Mouse (Mus musculus) left cerebral cortex, postnatal 14 days (tissue): ENCODE results near the gene Agap2. TPM values are rescaled to one million over a fixed set of nuclear protein-coding genes. Genes with fewer than 3 reads are reported as not detected.
A peak's percentile ranks its signal among the peaks of the same experiment; 100 is the strongest.
"Not testable (repeated sequence)": the region's sequence is repeated elsewhere in the genome, so short reads cannot be mapped to it uniquely, and the experiment has no call there.

Experiments
- DNase-seq, 2 experiments: peaks; one replicate each; pipeline ENCODE4 v3.0.0; 2021 to 2022; ENCODE audit warnings: low spot score in 2 of 2, mixed read lengths in 1 of 2
- intact Hi-C: fragments of 180-260 bp; cut with DNase I; formaldehyde crosslinking; loops from one replicate; pipeline ENCODE4 v1.15.1; 2025
- total RNA-seq, 2 experiments: library from RNA; stranded (reverse); gene quantifications; 2 replicates each; pipeline ENCODE4 v1.2.3; 2021

Agap2 gene
- total RNA-seq, 2 experiments from 2014 or later: 704 to 706 TPM

DNA sequence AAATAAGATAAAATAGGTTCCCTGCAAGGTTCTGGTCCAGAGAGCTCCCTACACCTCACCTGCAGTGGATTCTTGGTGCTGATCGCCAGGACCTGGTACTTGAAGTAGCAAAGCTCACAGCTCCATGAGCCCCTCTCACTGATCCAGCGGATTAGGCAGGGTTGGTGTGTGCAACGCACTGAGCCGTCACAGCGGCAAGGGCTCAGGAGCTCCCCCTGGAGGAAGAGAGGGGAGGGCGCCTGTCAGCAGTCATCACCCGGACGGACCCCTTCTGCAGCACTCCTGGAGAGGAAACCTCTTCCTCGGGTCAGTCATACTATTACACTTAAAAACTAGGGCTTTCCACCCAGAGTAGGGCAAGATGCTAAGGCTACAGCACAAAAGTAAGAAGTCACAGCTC is 16.9 kb upstream of the Agap2 start:
- intact Hi-C loops: no loop called here
- peak in 1 of 2 experiments; percentile 79 for DNase-seq

DNA sequence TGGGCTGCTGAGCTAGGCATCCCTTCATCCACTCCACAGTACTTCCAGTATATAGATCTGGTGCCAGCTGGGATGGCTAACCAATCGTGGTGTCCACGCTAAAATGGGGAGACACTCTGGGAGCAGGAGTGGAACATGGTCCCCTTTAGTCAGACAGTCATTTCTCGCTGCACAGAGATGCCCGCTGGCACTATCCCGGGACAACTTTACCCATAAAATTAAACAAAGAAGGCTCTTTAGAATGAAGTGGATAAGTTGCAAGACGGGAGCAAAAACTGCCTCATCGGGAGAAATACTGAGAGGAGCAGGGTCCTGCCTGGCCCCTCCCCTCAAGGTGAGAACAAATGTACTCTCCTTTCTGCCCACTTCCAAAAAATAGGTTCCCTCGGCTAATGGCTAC is 16.4 kb upstream of the Agap2 start:
- DNase-seq: no peak
- intact Hi-C loops: no loop called here

DNA sequence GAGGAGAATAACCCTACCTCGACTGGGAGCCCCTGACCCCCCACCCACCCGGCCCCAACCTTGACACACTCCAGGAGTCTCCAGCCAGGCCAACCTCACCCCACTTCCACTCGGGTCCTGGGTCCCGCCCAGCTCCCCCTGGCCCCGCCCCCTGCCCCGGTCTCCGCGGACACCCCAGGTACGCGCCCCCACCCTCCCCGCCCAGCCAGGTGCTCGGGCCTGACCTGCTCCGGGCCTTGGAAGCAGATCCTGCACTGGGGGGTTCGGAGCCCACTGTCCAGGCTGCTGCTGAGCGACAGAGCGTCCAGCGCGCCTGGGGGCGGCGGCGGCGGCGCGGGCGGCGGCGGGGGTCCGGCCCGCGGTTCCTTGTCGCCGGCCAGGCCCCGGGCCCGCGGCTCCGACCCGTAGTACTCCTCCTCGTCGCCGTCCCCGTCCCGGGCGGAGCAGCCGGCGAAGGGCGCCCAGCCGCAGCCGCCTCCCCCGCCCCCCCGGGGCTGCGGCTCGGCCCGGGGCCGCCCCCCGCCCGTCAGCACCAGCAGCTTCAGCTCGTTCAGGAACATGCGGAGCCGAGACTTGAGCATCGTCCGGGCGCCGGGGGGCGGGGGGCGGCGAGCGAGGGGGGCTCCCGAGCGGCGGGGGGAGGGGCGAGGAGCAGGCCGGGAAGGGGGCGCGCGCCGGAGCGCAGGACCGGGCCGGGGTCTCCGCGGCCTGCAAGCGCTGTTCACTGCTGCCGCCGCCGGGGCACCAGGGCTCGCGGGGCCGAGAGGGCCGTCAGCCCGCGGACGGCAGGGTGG is 15.7 kb upstream of the Agap2 start:
- no peak for DNase-seq
- intact Hi-C loops: no loop called here

DNA sequence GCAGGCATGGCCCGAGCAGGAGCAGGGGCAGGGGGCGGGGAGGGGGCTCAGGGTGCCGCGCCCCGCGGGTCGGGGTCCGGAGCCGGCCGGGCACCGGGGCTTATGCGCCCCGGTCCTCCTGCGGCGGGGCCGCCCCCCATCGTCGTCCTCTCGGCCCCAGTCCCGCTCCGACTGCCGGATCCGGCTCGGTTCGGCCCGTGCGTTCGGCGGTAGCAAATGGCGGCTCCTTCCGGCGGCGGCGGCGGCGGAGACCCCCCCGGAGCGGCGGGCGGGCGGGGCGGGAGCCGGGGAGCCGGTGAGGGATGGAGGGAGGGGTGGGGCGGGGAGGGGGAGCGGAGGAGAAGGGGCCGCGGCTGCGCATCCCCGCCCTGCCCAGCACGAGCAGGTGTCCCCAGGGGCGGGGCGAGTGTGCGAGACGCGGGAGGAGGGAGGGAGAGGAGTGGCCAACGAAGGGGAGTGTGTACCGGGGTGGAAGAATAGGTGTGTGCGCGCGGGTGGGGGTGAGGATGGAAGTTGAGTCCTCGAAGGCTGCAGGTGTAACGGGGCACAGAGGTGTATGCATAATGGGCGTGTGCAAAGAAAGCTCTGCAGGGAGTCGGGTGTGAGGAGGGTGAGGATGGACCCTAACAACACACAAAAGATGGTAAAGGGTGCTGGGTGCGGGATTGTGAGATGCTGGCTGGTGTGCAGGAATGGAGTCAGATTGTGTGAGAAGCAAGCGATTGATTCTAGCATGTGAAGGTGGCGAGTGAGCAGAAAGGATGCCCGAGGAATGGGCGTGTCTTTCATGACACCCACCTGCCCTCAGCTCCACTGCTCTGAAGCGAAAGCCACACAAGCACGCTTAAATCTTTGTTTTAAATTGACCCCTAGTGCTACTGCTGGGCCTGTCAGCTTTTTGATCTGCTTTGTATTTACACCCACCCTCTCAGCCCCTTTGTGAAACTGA is 14.8 kb upstream of the Agap2 start, which contains the start of gene March9:
Gene March9 (minus strand): TSS at position 217 of the 949 bp plus-strand sequence.
- peak; percentile 70 to 77 for DNase-seq
- intact Hi-C loops: no loop called here

DNA sequence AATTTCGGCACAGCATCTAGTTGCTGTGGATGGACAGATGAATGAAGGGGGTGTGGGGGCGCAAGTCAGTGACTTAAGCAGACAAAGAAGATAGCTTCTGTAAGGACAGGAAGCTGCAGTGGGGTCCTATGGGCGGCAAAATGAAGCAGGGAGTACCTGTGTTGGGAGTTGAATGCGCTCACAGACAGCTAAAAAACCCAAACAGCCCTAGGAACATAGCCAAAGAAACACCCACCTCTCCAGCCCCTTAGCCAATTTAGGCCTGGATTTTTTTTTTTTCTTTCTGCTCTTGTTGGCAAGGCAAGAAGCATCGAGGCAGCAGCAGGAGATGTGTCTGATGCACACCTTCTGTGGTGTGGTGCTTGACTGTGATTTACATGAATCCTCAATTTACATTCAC is 14.0 kb upstream of the Agap2 start:
- peak in 1 of 2 experiments; percentile 61 for DNase-seq
- intact Hi-C loops: no loop called here

DNA sequence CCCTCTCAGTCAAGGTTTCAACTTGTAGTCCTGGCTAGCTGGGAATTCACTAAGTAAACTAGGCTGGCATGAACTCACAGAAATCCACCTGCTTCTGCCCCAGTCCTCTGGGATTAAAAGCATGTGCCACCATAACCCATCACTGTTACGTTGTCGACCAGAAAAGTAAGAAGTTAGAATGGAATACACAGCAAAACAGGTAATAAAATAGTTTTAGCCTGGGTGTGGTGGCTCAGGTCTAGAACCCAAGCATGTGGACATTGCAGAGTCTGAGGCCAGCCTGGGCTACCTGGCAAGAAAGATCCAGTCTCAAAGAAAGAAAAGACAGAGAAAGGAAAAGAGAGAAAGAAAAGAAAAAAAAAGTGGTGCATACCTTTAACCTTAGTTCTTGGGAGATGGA is 13.6 kb upstream of the Agap2 start:
- intact Hi-C loops: no loop called here
- no peak for DNase-seq

DNA sequence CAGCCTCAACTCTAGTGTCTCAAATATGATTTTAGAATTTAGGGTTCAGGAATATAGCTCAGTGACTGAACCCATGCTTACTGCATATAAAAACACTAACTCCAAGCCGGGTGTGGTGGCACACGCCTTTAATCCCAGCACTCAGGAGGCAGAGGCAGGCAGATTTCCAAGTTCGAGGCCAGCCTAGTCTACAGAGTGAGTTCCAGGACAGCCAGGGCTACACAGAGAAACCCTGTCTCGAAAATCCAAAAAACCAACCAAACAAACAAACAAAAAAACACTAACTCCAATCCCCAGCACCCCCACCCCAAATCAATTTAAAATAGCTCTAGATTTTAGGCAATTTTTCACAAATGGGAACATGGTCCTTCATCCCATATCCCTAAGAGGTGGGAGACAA is 13.0 kb upstream of the Agap2 start:
- intact Hi-C loops: not testable (repeated sequence)

DNA sequence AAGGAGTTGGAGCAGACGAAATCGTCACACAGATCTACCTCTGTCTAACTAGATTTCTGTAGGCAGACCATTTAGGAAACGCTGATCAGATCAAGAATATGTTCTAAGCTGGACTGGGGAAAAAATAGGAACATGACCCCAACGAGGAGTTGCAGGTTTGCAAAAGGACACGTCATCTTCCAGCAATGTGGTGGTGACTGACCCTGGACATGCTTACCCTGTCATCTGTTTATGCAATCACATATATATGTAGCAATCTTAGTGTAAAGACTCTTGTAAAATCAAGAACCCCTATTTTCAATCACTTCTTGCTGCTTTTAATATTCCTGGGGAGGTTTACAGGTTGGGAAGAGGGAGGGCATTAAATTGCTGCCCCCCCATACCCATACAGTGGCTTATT is 12.6 kb upstream of the Agap2 start:
- DNase-seq: no peak
- intact Hi-C loops: no loop called here

More for the DNA sequence above, 13.0 kb upstream of the Agap2 start:
- not testable (repeated sequence) for DNase-seq

DNA sequence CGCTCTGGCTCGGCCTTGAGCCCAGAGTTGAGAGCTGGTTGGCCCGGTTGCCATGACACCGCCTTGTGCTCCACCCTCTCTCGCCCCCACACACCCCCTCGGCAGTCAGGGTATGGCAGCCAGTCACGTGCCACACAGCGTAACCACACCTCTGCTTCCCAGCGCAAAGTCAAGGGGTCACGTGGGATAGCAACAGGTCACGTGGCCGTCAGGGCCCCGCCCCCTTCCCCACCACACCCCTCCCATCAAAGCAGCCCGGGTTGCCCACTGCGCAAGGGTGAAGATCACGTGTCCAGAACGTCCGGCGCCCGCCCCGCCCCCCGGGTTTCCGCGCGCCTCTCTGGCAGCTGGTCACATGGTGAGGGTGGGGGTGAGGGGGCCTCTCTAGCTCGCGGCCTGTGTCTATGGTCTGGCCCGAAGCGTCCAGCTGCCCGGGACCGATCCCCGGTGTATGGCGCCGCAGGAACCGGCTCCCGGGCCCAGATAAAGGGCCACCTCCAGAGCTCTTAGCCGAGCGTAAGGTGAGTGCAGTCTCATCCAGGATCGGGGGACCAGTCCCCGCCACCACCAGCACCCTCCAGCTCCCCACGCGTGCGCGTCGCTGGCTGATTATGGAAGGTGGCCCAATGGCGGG is 11.7 kb upstream of the Agap2 start, which contains the start of gene Cdk4:
Gene Cdk4 (plus strand): TSS at position 296 of the 634 bp plus-strand sequence.
- peak; percentile 99 for DNase-seq

DNA sequence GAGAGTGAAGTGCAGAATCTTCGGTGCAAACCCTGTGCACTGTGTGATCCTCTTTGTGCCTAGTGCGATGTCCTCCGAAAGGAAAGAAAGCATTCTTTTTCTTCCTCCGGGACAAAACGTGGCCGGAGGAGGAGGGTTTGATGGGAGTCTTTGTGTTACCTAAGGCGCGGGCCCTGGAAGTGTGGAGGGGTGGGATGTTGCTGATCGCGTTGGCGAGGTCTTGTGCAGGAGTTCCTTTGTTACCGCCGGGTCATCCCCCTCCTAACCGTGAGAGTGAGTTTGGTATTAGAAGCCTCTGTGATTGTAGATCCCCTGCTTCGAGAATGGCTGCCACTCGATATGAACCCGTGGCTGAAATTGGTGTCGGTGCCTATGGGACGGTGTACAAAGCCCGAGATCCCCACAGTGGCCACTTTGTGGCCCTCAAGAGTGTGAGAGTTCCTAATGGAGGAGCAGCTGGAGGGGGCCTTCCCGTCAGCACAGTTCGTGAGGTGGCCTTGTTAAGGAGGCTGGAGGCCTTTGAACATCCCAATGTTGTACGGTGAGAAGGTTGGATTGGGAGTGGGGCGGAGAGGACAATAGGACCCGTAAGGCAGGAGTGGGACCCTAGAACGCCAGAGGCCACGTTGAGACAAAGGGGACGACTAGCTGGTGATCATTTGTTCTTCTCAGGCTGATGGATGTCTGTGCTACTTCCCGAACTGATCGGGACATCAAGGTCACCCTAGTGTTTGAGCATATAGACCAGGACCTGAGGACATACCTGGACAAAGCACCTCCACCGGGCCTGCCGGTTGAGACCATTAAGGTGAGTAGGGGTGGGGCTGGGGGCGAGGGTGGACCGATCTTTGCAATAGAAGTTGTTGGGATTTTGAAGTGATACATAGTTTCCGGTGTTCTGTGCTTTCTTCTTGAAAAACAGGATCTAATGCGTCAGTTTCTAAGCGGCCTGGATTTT is 10.9 kb upstream of the Agap2 start:
- intact Hi-C loops: no loop called here
- no peak for DNase-seq

More for the DNA sequence above, 11.7 kb upstream of the Agap2 start, which contains the start of gene Cdk4:
- intact Hi-C loops: no loop called here

DNA sequence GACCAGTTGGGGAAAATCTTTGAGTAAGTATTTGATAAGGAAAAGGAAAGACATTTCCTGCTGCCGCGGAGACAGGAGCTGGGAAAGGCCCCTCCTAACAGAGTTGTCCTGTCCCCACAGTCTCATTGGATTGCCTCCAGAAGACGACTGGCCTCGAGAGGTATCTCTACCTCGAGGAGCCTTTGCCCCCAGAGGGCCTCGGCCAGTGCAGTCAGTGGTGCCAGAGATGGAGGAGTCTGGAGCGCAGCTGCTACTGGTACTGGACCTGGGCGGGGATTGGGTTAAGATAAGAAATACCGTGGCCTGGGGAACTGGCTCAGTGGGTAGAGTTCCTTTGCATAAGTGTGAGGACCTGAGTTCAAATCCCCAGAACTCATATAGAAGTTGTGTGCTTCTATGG is 9.1 kb upstream of the Agap2 start:
- DNase-seq: no peak
- intact Hi-C loops: no loop called here

DNA sequence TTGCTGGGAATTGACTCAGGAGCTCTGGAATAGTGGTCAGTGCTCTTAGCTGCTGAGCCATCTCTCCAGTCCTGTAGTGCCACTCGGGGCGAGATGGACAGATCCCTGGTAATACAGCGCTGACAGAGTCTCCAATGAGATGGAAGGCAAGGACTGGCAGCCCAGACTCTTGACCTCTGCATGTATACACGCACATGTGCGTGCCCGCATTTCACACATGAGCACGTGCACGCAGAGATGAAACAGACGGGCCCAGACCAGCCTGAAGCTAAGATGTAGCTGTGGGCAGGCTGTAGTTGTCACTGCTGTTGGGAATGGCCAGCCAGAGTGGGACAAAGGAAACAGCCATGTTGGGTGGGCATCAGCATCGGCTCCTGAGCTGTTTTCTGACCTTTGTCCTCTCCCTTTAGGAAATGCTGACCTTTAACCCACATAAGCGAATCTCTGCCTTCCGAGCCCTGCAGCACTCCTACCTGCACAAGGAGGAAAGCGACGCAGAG is 8.5 kb upstream of the Agap2 start:
- DNase-seq: no peak
- intact Hi-C loops: no loop called here

DNA sequence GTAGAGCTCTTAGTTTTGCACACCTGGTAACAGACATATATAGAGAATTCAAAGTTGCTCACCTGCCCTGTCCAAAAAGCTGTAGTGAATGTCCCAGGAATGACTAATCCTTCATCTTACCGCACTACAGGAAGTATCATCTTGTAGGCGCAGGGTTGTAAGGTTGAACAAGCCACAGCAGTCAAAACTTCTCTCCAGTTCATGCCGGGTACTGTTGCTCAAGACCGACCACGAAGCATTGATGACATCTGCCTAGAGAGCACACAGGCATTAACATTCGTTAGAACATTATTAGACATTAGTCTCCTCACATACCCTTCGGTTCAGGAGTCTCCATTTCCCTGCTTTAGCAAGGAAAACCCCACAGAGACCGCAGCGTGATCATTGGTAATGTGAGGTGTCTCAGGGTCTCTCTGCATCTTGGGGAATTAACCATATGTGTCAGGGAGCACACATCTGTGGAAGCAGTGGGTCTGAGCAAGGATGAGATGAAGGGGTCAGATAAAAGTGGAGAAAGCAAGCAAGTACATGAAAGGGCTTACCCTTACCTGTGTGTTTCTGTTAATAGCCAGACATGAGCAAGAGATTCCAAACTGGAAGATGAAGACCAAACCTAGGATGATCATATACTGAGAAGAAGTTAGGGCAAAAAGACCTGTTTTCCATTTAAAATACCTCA is 6.6 kb upstream of the Agap2 start:
- DNase-seq: no peak
- intact Hi-C loops: no loop called here

DNA sequence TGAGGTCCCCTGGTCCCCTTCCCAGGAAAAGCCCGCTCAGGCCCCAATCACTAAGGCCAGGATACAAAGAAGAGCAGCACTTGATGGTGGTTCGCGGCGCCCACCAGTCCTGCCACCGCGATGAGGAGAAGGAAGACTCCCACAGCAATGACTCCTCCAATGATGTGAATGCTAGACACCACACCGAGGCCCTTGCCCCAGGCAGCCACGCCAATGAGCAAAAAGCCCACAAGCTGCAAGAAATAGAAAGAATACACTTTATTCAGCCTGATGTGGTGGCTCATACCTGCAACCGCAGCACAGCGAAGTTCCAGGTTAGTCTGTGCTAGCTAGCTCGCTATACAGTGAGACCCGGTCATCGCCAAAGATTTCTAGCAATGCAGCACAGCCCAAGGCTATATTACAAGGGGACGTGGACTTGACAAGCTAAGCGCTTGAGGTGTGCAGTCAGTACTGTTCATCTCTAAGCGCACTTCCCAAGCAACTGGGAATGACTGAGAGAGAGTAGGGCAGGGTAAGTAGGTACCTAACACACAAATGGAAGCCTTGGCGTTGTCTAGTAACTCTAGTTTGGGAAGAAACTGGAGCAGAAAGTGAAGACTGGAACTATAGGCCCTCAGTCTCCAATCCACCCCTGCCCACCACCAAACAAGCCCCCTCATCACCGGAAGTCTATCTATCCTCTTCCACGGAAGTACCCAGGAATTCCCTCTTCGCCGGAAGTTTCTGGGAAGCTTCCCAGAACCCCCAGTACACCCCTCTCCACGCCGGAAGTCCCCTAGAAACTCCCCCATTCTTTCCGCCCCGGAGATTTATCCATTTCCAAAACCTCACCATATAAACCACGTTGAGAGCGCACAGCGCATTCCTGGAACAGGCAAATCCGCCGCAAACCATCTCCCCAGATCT is 5.5 kb upstream of the Agap2 start:
- intact Hi-C loops: no loop called here
- no peak for DNase-seq

DNA sequence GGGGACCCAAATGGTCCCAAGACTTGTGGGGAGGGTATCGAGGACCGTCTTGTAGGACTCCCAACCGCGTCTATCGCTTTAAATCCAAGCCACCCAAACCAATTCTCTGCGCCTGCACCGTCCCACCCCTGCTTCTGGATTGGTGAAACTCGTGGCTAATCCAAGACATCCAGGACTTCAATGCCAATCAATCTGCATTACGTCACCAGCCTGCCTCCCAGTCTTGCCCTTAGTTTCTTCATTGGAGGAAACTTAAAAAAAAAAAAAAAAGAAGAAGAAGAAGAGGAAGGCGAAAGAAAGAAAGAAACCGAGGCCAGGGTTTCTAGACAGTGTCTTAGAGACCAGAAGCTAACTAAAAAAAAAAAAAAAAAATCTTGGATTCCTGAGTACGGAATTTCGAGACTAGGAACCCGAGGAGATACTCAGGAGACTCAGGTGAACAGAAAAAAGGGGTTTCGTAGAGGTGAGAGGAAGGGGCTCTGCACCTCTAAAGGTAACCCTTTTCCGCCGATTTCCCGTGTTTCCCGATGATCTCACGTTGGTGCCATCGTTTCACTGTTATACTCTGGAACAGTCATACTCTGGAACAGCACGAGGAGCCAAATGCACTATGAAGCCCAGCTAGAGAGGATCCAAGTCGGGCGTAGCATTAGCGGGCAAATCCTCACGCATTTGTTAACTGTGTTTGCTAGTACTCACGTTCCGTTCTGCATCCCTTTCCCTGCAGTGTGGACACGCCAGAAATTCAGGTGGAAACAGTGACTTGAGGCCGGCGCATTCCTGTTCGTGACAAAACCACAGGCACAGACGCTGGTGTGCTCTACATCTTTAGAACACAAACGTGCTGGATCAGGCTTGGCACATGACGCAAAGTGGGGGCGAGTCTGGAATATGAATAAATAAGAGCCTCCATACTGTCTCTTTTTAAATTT is 4.6 kb upstream of the Agap2 start, which contains the start of gene Tspan31:
Gene Tspan31 (minus strand): TSS at position 75 of the 932 bp plus-strand sequence.
- intact Hi-C loops: no loop called here
- peak; percentile 95 to 97 for DNase-seq

DNA sequence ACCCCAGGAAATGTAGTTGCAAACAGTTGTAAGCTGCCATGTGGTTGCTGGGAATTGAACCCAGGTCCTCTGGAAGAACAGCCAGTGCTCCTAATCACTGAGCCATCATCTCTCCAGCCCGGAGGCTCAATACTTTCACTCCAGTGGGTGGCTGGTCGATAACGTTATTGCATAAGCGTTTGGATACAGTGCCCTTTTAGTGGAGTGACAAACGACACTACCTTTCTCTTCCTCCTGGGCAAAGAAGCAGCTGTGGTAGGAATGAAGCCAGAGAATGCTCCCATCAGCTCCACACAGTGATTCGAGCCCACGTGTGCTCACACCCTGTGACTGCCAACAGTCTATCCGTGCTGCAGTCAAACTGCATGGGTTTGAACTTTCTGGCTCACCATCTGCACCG is 3.9 kb upstream of the Agap2 start:
- intact Hi-C loops: no loop called here
- no peak for DNase-seq
